Mouse (Mus musculus) heart, postnatal 36 days (tissue): ENCODE data around the gene Gtf2h1. TPM values are rescaled to one million over a fixed set of nuclear protein-coding genes. Genes with fewer than 3 reads are reported as not detected.

ENCODE experiments used
- DNase-seq, 2 experiments: peaks; one replicate each; pipeline ENCODE4 v3.0.0; 2021 to 2022
- intact Hi-C: fragments of 180-260 bp; cut with DNase I; formaldehyde crosslinking; loops from one replicate; pipeline ENCODE4 v1.15.1; 2025
- total RNA-seq, 2 experiments: library from RNA; stranded (reverse); gene quantifications; 2 replicates each; pipeline ENCODE4 v1.2.3; 2021

Gene Gtf2h1
- total RNA-seq, 2 experiments from 2014 or later: 16.9 to 19.5 TPM

DNA sequence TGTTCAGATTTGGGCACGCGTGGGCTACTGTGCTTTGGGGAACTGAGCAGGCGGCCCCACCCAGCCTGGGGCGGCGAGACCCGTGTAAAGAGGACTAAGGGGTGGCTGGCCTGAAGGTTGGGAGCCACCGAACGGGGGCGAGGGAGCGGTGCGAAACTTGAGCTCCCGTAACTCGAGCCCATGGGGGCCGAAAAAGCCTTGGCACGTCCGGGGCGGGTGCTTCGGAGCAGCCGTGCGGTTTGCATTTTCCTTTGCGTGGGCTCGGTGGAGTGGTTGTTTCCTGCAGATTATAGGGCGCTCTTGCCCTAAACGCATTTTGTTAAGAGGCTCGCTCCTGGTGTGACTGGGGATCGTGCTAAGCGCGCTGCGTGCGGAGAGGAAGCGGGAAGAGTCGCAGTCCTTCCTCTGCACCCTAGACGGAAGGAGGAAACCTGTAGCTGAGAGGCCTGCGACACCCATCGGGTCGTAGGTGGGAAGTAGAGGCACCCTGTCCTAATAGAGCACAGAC, 50.1 kb downstream of the Gtf2h1 start:
- intact Hi-C loops: loop anchor here (1.0 to 5.0 kb wide), 3 partner anchors 50 to 161 kb away; partner anchors contain the start of genes Gtf2h1, Hps5, Spty2d1 and Tsg101
- peak in 1 of 2 experiments; percentile 46 for DNase-seq

DNA sequence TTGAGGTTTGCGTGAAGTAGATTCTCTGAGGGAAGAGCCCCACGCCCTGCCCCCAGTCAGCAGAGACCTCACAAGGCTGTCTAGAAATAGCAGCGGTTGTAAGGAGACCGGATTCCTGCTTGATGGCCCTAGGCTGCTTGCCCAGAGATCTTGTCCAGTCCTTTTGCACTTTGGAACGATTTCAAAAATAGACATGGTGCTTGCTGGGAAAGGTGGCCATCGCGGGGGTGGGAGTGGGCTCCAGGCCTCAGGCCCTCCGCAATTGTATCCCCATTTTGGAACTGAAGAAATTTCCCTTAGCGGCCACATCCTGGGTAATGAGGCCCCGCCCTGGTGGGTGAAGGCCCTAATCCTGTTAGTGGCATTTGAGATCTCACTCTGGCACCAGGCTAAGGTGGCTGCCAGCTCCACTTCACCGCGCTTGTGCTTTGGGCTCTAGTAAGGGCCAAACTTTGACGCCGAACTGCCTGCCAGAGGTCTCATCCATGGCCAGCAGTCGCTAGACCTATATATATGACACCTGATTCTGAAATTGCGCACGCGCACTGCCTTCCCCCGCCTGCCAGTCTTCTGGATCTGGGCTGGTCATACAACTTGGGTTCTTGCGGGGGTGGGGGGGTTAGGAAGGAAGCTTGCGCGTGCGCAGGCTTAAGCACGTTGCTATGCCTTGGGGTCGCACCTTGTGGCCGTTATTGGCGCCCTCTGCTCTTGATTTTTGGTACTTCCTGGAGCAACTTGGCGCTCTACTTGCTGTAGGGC, 50.8 kb downstream of the Gtf2h1 start:
- peak; percentile 53 to 67 for DNase-seq
- intact Hi-C loops: loop anchor here (5.0 kb wide), 2 partner anchors 71 to 161 kb away; partner anchors contain the start of genes Spty2d1 and Tsg101

DNA sequence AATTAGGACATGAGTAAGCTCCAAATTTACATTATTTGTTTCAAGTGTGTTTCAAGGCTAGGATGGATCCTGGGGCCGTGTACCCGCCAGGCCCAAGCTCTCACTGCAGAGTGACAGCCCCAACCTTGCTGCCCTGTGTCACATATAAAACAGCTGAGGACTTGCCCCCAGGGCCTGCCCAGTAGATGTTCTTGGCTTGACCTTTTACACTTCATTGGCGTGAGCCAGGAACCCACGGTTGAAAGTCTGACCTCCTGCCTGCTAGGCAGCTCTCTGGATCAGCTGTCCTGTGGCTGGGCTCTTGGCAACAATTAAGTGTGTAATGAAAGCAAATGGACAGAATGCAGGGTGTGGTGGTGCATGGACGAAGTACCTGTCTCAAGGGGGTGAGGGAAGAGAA, 53.4 kb downstream of the Gtf2h1 start:
- no peak for DNase-seq
- intact Hi-C loops: loop anchor here (5.0 kb wide), 2 partner anchors 68 to 158 kb away; partner anchors contain the start of genes Spty2d1 and Tsg101

DNA sequence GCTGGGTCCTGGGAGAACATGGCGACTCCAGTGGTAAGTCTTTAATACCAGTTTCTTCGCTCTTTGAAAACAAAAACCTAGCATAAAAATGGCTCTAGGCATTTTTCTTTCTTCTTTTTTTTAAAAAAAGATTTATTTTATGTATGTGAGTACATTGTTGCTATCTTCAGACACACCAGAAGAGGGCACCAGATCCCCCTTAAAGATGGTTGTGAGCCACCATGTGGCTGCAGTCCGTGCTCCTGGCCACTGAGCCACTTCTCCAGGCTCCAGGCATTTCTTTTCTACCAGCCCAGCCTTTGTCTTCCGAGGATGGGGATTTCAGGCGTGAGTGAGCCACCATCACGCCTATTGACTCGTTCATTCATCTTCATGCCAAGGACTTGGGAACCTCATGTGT, 55.1 kb downstream of the Gtf2h1 start:
- intact Hi-C loops: loop anchor here (2.0 to 5.0 kb wide), 2 partner anchors 20 to 56 kb away; no protein-coding TSS in a partner anchor
- DNase-seq: no peak

DNA sequence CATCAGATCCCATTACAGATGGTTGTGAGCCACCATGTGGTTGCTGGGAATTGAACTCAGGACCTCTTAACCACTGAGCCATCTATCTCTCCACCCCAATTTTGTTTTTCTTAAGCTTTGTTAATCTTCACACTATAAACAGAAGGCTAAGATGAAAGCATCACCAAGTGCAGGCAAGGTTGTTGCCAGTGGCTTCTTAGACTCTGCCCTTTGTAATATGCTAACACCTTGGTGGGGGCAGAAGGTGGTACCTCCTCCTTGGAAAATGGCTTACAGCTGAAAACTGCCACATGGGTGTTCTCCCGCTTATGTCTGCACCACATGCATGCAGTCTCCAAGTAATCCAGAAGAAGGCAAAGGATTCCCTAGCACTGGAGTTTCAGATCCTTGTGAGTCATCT, 56.8 kb downstream of the Gtf2h1 start:
- no peak for DNase-seq
- intact Hi-C loops: loop anchor here (5.0 kb wide), 1 partner anchor 55 kb away; no protein-coding TSS in a partner anchor

DNA sequence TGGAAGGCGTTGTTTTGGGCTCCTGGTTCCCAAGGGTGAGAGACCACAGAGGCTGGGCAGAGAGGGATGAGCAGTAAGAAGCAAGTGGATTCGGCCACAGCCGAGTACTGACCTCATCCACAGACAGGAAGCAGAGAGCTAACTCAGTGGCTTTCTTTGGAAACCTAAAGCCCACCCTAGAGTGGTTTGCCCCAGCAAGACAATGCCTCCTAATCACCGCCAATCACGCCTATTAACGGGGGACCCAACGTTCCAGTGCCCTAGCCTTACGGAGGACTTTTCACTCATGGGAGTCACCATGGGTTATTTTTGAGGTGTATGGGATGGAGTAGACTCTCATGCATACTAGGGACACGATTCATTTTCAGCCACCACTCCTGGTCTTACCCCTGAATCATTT, 57.5 kb downstream of the Gtf2h1 start:
- DNase-seq: no peak
- intact Hi-C loops: loop anchor here (5.0 kb wide), 1 partner anchor 54 kb away; no protein-coding TSS in a partner anchor

DNA sequence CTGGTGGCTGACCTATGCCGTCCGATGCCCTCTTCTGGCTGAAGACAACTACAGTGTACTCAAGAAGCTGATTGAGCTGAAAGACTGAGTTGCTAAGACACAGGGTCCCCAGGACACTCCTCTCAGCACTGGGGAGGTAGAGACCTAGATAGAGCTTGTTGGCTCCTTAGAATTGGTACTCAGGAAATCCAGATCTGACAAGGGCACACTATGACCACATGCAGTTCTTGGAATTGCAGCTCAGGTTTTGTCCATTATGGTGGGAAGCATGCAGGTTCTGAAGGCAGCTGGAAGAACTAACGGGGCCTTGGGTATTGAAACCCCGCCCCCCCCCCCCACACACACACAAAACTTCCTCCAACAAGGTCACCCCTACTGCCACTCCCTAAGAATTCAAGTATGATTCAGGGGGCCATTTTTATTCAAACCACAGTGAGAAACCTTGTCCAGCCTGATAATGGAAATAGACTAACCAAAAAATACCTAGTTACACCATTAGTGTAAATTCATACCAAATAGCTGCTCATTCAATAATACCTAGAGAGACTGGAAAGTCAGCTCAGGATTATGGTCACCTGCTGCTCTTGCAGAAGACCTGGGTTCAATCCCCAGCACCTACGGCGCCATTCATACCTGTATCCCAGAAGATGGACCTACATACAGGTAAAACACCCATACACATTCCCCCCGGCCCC, 60.1 kb downstream of the Gtf2h1 start:
- intact Hi-C loops: no loop called here

DNA sequence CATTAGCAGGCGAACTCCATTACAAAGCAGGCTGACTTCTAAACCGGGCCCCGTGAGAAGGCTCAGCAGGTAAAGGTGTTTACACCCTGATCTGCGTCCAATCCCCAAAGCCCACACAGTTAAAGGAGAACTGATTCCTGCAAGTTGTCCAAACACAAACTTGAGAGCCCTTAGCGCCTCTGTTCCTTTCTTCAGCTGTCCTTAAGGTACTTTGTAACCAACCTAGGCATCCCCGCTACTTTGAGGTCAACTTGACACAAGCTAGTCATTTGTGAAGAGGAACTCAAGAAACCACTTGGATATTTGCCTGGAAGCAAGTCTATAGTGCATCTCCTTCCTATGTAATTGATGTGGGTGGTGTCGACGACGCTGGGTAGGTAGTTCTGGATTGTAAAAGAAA, 61.5 kb downstream of the Gtf2h1 start:
- intact Hi-C loops: no loop called here
- DNase-seq: no peak

More for the DNA sequence above, 60.1 kb downstream of the Gtf2h1 start:
- no peak for DNase-seq

DNA sequence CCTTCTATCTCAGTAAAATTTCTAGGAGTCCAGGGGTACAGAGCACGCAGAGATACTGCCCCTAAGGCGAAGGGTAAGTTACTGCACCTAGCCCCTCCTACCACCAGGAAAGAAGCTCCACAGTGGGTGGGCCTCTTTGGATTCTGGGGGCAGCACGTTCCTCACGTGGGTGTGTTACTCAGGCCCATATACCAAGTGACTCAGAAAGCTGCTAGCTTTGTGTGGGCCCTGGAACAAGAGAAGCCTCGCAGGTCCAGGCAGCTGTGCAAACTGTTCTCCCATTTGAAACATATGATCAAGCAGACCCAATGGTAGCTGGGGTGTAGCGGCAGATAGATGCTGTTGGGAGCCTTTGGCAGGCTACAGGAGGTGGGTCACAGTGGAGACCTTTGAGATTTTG, 63.1 kb downstream of the Gtf2h1 start:
- intact Hi-C loops: no loop called here
- DNase-seq: no peak

DNA sequence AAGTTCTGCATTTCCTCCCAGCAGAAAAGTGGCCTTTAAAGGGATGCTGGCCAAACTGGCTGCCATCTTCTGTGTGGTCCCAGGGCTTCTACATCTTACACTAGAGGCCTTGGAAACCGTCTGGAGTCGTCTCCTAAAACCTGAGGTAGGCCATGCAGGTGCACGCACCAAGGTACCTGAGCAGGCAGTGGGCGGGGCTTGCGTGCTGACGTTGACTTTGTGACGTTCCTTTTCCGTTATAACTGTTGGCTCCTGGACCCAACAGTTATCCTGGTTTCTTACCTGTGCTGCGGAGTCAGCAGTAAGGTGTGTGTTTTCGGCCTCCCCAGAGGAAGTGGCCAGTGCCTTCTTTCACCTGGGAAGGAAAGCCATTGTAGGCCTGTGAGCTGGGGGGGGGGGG, 65.1 kb downstream of the Gtf2h1 start, which contains the start of gene Ldhc:
Gene Ldhc (plus strand): TSS at position 208 of the 400 bp plus-strand sequence.
- DNase-seq: no peak
- intact Hi-C loops: no loop called here

DNA sequence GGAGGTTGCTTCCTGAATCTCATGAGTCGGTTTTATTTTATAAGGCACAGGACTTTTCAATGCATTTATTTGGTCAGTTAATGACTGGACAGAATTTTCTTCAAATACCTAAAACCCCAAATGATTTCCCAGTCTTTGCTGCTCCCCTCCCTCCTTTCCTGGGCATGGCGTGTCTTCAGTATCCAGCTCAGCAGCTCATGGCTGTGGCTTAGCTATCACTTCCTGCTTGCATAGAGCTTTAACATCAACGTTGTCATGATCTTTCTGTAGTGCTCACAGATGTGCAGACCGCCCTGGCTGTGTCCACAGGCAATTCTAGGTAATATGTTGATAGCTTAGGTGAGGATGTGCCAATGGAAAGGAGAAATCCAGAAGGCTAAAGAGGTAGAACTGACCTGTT, 76.1 kb downstream of the Gtf2h1 start:
- intact Hi-C loops: no loop called here

More for the DNA sequence above, 76.1 kb downstream of the Gtf2h1 start:
- no peak for DNase-seq

Other genes with a start within 250 kb of the Gtf2h1 start
- 1 to 10 TPM; 3.0 to 4.7 TPM for gene Sergef, start 156.3 kb upstream of the Gtf2h1 start, total RNA-seq
- gene Tph1, start 123.6 kb upstream of the Gtf2h1 start, total RNA-seq: not detected
- 1 to 10 TPM; 3.8 to 4.3 TPM for gene Saal1, start 85.4 kb upstream of the Gtf2h1 start, total RNA-seq
- 1 to 10 TPM; 1.4 to 1.8 TPM for gene Saa3, start 80.4 kb upstream of the Gtf2h1 start, total RNA-seq
- not detected for gene Saa4, start 63.5 kb upstream of the Gtf2h1 start, total RNA-seq
- not detected for gene Saa1, start 53.1 kb upstream of the Gtf2h1 start, total RNA-seq
- not detected for gene Saa2, start 44.3 kb upstream of the Gtf2h1 start, total RNA-seq
- gene Hps5, start within 50 bp of the Gtf2h1 start, total RNA-seq: 10 to 100 TPM in 1 of 2 experiments, 1 to 10 TPM in 1; 8.8 to 12.7 TPM
- 100 to 1,000 TPM; 776 to 801 TPM for gene Ldha, start 45.4 kb downstream of the Gtf2h1 start, total RNA-seq
- gene Ldhc, start 65.1 kb downstream of the Gtf2h1 start, total RNA-seq: not detected
- 10 to 100 TPM; 60.5 to 61.6 TPM for gene Tsg101, start 123.9 kb downstream of the Gtf2h1 start, total RNA-seq
- 10 to 100 TPM in 1 of 2 experiments, 1 to 10 TPM in 1; 9.4 to 10.6 TPM for gene Uevld, start 162.4 kb downstream of the Gtf2h1 start, total RNA-seq
- gene Gm9999, start 187.5 kb downstream of the Gtf2h1 start, total RNA-seq: not detected
- 1 to 10 TPM; 6.7 to 8.6 TPM for gene Spty2d1, start 212.3 kb downstream of the Gtf2h1 start, total RNA-seq